Mouse (Mus musculus): ENCODE data around the gene Kmt5c. TPM values are rescaled to one million over a fixed set of nuclear protein-coding genes. Genes with fewer than 3 reads are reported as not detected.

Gene Kmt5c
- polyA plus RNA-seq (2017; shearing (Covaris generic)): 37.1 TPM

GRCm38 (mm10) chr7:4739544-4740275 lies at the start of gene Kmt5c:
Gene Kmt5c (plus strand): TSS chr7:4740115.

GRCm38 (mm10) chr7:4690387-4690786 lies 49.5 kb upstream of the Kmt5c start, which contains the start of gene Brsk1:
Gene Brsk1 (plus strand): TSS chr7:4690604.

DNA sequence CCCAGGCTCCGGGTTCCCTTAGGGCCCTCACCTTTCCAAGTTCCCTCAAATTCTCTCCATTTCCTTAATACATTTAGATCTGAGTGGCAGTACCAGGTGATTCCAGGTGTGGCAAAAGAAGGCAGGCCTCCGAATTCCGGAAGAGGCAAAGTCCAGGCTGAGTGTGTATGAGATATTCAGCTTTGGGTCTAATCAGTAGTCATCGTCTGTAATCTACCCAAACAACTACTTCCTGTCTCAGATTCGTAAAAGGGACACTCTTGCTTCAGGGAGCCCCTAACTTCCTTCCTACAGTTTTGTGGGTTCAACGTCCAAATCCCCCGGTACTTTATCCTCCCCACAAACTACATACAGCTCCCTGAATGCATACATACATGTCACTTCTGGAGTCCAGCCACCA lies 14.7 kb upstream of the Kmt5c start, which contains the start of gene Tmem150b:
Gene Tmem150b, minus strand, starts transcription at position 81 of the 400 bp plus-strand sequence.

DNA sequence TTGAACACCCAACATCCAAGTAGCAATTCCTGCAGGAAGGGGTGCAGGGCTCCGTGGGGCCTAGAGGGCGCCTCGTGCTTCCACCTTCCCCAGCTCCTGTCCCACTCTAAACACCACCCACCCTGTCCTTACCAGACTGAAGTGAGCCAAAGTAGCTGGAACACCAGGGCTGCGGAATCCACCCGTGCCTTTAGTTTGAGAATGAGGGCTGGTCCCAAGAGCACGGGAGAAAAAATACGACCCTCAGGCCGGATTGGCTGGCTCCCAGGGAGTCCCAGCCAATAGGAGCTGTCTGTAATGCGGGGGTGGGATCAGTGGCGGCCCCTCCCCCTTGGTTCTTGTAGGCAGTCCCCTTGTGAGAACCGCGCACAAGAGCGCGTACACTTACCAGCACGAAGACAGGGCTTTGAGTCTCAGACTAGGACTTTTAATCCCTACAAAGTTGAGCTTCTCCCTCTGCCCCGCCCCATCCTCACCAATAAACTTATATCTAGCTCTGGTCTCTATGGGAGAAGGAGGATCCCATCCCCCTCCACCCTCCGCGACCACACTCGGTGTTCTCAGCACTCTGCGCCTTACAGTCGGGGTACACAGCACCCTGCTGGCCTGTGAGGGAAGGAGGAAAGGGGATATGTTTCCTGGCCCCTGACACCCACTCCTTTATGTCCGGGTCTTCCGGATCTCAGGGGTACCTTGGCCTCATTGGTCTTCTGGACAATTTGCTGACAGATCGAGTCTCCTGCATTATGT lies 13.1 kb downstream of the Kmt5c start, which contains the start of gene Cox6b2:
Gene Cox6b2, minus strand, starts transcription at position 274 of the 750 bp plus-strand sequence.

GRCm38 (mm10) chr7:4771202-4771601 lies 31.3 kb downstream of the Kmt5c start, which contains the start of gene Fam71e2:
Gene Fam71e2 (minus strand): TSS chr7:4771302.

DNA sequence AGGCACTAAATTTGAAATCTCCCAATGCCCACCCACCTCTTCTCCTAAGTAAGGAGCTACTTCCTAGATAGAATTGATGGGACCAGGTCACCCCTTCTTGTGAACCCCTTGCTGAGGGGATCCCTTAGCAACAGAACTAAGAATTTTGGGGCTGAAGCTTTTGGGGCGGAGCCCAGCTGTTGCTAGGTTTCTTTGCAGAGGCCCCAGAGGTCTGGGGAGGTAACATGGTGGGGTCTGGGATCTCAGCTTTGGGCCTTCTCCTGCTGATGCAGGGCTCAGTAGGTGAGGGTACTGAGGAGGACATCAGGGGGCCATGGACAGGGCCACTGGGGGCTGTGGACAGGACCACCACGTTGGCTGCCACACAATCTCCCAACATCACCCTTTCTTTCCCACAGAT lies 42.8 kb downstream of the Kmt5c start, which contains the start of the genes Il11 and Tmem190:
Gene Il11, minus strand, starts transcription at position 101 of the 400 bp plus-strand sequence.
Gene Tmem190, plus strand, starts transcription at position 179 of the 400 bp plus-strand sequence.

GRCm38 (mm10) chr7:4789436-4789935 lies 49.6 kb downstream of the Kmt5c start, which contains the start of gene Tmem238:
Gene Tmem238 (minus strand): TSS chr7:4789656.

GRCm38 (mm10) chr7:4792278-4793212 lies 52.6 kb downstream of the Kmt5c start, which contains the start of gene Rpl28:
Gene Rpl28 (plus strand): TSS chr7:4792874.

Other genes starting within 250 kb of the Kmt5c start
- 302 TPM for gene Ppp1r12c, start 238.4 kb upstream of the Kmt5c start, polyA plus RNA-seq (2017; shearing (Covaris generic))
- gene Tnnt1, start 223.7 kb upstream of the Kmt5c start, polyA plus RNA-seq (2017; shearing (Covaris generic)): 6.2 TPM
- gene Tnni3, start 215.9 kb upstream of the Kmt5c start, polyA plus RNA-seq (2017; shearing (Covaris generic)): not detected
- 0.17 TPM for gene Dnaaf3, start 207.7 kb upstream of the Kmt5c start, polyA plus RNA-seq (2017; shearing (Covaris generic))
- not detected for gene Syt5, start 192.6 kb upstream of the Kmt5c start, polyA plus RNA-seq (2017; shearing (Covaris generic))
- gene Ptprh, start 136.1 kb upstream of the Kmt5c start, polyA plus RNA-seq (2017; shearing (Covaris generic)): not detected
- 16.4 TPM for gene Tmem86b, start 108.7 kb upstream of the Kmt5c start, polyA plus RNA-seq (2017; shearing (Covaris generic))
- gene Ppp6r1, start 81.1 kb upstream of the Kmt5c start, polyA plus RNA-seq (2017; shearing (Covaris generic)): 282 TPM
- gene Hspbp1, start 55.0 kb upstream of the Kmt5c start, polyA plus RNA-seq (2017; shearing (Covaris generic)): 76.5 TPM
- gene Brsk1, start 49.5 kb upstream of the Kmt5c start, polyA plus RNA-seq (2017; shearing (Covaris generic)): not detected
- gene Tmem150b, start 14.9 kb upstream of the Kmt5c start, polyA plus RNA-seq (2017; shearing (Covaris generic)): not detected
- gene Cox6b2, start 13.0 kb downstream of the Kmt5c start, polyA plus RNA-seq (2017; shearing (Covaris generic)): 2.0 TPM
- not detected for gene Fam71e2, start 31.2 kb downstream of the Kmt5c start, polyA plus RNA-seq (2017; shearing (Covaris generic))
- gene Il11, start 42.7 kb downstream of the Kmt5c start, polyA plus RNA-seq (2017; shearing (Covaris generic)): not detected
- not detected for gene Tmem190, start 42.8 kb downstream of the Kmt5c start, polyA plus RNA-seq (2017; shearing (Covaris generic))
- 2.8 TPM for gene Tmem238, start 49.5 kb downstream of the Kmt5c start, polyA plus RNA-seq (2017; shearing (Covaris generic))
- 358 TPM for gene Rpl28, start 52.8 kb downstream of the Kmt5c start, polyA plus RNA-seq (2017; shearing (Covaris generic))
- 236 TPM for gene Ube2s, start 72.5 kb downstream of the Kmt5c start, polyA plus RNA-seq (2017; shearing (Covaris generic))
- 0.12 TPM for gene Shisa7, start 104.6 kb downstream of the Kmt5c start, polyA plus RNA-seq (2017; shearing (Covaris generic))
- gene Isoc2b, start 130.1 kb downstream of the Kmt5c start, polyA plus RNA-seq (2017; shearing (Covaris generic)): 7.4 TPM
- 0.77 TPM for gene Isoc2a, start 137.0 kb downstream of the Kmt5c start, polyA plus RNA-seq (2017; shearing (Covaris generic))
- gene Gm36210, start 166.4 kb downstream of the Kmt5c start, polyA plus RNA-seq (2017; shearing (Covaris generic)): not detected
- 2.5 TPM for gene Zfp628, start 175.1 kb downstream of the Kmt5c start, polyA plus RNA-seq (2017; shearing (Covaris generic))
- not detected for gene Nat14, start 181.9 kb downstream of the Kmt5c start, polyA plus RNA-seq (2017; shearing (Covaris generic))
- gene Ssc5d, start 185.7 kb downstream of the Kmt5c start, polyA plus RNA-seq (2017; shearing (Covaris generic)): not detected
- not detected for gene Sbk2, start 224.3 kb downstream of the Kmt5c start, polyA plus RNA-seq (2017; shearing (Covaris generic))
- not detected for gene Sbk3, start 231.1 kb downstream of the Kmt5c start, polyA plus RNA-seq (2017; shearing (Covaris generic))

All from naive thymus-derived CD4-positive, alpha-beta T cell, adult 5 months (primary cell).